Mouse (Mus musculus) hematopoietic stem cell, adult 5-6 weeks (primary cell): ENCODE data around the gene Wdr70. TPM values are rescaled to one million over a fixed set of nuclear protein-coding genes. Genes with fewer than 3 reads are reported as not detected.

Experiments used
- ATAC-seq, 2 experiments: fragments of 125-278 bp in 1 of 2; replicated peaks in 1 of 2; 2 replicates each; pipeline ENCODE4 v1.8.0; 2016 to 2017; ENCODE audit warnings: inconsistent platforms in 2 of 2, mild to moderate bottlenecking in 2 of 2, moderate number of reproducible peaks in 2 of 2, low read depth in 1 of 2, moderate TSS enrichment in 1 of 2; ENCODE audit not compliant: low FRiP score in 2 of 2, poor library complexity in 2 of 2, severe bottlenecking in 2 of 2, insufficient read depth in 1 of 2, low TSS enrichment in 1 of 2
- total RNA-seq: library from RNA; stranded (forward); fragments of 172-1452, 232-1000 nt; gene quantifications from 2 replicates; pipeline ENCODE4 v1.2.3, GENCODE M21; 2017

The Wdr70 gene
- total RNA-seq, 1 experiment from 2014 or later: 66.3 TPM

DNA sequence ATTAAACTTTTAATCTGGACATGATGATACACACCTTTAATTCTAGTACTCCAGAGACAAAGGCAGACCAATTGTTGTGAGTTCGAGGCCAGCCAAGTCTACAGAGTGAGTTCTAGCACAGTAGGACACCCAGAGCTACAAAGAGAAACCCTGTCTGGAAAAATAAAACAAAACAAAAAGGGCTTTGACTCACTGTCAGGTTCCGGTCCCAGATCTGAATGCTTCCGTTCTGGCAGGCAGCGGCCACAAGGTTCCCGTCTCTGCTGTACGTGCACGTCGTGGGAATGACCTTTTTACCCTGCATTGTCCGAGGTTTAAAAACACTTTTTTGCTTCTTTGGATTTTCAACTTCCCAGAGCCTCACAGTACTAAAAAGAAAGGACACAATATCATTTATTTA, 122.2 kb downstream of the Wdr70 start:
- no peak for ATAC-seq

DNA sequence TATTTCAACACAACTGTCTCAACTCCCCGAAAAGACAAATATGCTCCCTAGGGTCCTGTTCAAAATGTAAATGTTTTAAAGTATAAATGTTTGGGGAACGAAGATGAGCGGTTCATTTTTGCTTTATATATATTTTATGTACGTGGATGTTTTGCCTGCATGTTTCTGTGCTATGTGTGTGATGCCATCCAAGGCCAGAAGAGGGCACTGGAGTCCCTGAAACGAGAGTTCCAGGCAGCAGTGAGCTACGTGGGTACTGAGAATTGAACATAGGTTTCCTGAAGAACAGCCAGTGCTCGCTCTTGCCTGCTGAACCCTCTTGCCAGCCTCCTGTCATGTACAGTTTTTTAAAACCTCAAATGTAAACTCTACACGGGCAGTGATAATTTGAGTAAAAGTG, 124.6 kb downstream of the Wdr70 start:
- no peak for ATAC-seq

DNA sequence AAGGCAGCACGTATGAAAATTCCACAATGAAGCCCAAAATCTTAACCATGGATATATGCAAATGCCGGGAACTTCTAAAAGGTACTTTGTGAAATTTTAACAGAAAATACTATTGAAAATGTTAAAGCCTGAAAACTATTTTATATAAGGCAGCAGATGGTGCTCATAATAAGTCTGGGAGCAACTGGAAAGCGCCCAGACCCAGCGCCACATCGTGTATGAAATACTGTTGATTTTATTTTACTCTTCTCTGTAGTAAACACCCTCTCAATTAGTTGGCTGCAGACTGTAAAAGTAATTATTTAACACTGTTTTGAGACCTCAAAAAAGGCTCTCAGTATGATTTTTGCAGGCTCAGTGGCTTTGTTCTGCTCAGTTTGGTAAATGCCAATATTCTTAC, 126.5 kb downstream of the Wdr70 start:
- no peak for ATAC-seq

DNA sequence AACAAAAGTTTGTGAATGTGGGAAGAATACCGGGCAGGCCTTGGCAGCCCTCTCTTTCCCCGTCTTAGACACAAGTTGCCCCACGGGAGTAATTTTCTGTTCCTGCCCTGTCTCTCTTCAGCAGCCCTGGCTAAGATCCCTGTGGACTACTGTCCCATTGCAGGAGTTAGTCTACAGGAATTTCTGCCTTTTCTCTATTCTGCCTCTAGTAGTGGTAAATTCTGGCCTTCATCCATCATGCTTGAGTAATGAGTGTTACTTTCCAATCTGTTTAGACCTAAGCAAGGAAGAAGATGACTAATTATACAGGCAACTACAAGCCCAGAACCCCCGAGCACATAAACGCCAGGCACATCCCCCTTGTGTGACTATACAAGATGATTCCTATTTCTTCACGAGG, 136.2 kb downstream of the Wdr70 start:
- no peak for ATAC-seq

DNA sequence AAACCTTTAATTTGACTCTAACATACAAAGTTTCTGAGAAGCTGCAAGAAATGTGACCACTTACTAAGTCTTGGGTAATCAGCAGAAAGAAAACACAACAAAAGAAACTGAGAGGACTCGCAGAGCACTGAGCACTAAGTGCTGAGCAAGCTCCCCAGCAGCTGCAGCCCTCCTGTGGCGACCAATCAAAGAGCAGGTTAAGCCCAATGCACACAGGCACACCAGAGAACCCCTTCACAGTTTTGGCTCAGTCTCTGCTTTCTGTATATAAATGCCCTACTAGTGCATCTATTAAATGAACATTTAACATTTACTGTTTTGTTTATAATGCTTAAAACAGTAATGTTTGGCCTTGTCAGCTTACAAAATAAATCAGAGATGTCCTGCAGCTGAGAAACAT, 137.5 kb downstream of the Wdr70 start:
- no peak for ATAC-seq

DNA sequence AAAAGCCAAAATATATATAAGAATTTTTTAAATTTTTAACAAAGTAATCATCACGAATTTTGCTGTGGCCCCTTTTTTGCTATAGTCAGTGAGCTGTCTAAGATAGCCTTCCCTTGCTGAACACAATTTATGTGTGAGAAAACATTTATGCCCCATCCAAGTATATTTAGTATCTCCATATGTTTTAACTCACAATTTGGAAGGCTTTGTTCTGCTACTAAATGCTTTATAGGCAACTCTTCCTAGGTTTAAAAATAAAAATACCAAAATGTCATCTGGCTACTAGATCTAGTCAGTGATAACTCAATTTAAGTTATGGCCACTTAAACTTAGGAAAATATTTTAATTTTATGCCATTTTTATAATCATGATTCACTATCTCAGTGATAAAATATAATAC, 142.1 kb downstream of the Wdr70 start:
- no peak for ATAC-seq

DNA sequence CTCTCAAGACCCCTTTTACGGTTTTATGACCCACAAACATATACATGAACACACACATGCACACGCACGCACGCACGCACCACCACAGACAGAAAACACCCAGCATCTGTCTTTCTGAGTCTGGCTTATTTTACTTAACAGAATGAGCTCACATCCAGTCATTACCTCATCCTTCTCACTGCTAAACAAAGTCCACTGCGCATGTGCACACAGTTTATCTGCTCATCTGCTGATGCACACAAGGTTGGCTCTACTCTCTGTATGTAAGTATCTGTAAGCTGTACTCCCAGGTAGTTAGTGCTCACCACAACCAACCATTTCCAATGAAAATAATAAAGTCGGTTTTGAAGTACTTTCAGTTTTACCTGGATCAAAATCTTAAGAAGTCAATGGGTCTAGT, 148.4 kb downstream of the Wdr70 start:
- no peak for ATAC-seq

DNA sequence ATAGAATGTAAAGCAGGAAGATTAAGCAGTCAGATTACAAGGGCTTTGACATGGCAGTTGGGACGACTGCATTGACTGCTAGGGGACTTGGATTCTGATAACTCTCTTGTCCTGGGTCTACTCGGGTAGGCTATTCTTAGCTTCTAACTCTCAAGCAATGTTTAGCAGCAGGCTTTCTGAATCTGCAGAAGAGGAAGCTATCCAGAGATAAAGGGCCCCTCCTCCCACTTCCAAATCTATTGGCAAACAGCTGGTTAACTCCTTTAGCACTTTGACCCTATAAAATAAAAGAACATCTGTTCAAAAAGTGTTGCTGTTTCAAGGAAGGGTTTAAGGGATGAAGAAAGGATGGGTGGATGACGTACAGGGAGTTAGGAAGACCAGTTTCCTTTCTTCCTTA, 157.3 kb downstream of the Wdr70 start:
- ATAC-seq: no peak

DNA sequence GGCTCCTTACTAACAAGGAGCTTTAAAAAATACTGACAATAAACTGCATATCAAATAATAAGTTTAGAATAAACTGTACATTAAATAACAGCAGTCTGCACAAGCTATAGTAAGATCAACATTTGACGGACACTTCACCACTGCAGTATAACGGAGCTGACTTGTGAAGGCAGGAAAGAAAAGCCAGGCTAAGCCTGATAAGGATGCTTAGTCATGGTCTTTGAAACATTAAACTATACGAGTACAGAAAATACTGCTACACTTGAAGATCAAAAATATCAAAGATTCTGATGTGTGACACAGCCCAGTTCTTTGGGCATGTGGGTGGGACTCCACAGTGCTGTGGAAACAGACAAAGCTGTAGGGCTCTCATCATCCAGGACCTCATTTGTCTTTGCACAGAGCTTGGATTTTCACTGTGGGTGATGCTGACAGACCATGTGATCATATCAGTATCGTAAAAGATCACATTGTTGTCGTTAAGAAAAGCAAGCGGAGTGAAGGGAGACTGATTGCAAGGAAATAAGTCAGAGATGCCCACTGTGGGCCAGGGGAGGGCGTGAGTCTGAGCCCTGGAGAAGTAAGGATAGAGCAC, 163.3 kb downstream of the Wdr70 start:
- ATAC-seq: peak in 1 of 2 experiments; percentile 17; a peak in 1 of 4 replicates

DNA sequence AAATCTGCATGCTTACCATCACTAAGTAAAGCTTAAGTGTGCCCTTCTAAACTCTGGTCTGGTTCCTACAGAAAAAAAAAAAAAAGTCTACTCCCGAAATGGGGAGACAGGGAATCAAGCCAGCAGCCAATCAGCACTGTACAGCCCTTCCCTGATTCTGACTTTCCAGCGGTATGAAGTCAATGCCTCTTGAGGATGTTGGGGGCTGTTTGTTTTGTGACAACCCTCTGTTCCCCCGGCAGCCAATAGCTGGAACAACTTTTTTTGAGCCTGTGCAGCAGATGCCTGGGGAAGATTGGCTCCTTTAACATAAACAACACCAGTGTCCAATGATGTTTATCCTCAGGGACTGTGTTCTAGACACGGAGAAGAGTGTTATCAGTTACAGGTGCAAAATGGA, 164.4 kb downstream of the Wdr70 start:
- no peak for ATAC-seq

DNA sequence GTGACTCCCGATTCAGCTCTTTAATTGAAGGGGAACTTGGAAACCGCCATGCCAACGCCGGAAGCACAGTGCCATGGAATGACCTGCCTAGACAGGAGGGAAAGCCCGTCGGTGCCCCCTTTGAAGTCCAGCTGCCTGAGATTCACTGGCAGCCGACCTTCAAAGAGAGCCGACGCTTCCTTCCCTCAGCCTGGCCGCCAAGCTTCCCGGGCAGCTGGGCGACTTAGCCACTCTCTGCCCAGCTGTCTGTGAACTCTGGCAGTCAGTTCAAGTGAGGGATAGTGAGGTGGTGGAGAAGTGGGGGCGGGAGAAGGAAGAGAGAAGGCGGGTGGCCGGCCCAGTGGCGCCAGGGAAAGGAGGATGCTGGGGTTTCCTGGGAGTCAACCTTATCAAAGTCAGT, 164.9 kb downstream of the Wdr70 start:
- ATAC-seq: no peak

DNA sequence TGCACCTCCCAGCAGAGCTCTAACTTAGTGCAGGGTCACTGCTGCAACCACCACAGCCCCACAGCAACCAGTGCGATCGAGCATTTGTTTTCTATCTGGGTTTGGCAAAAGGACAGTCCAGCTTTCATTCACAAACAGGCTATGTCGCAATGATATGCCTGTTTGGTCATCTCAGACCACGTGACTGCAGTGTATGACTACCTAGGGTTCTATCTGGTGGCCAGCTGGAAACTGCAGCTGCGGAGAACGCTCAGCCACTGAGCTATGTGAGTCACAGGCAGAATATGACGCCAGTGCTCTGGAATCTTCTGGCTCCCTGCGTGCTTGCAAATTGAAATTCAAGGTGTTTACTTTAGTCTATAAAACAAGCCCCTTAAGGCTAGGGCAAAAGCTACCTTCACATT, 167.4 kb downstream of the Wdr70 start:
- no peak for ATAC-seq

DNA sequence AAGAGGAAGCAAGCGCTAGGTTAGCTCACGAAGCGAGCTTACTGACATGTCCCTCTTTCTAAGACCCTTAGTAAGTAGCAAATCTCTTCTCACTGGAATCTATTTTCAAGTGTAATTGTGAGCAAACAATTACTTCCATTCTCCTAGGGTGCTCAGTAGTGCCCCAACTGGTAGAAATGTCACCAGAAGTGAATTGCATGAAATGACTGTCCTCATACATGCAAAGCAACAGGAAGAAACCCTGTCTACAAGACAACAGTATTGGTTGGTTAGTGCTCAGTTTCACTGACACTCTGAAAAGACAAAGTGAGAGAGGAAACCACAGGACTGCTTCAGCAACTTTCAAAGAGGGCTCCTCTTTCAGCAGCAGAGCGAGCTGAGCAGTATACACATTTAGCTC, 173.6 kb downstream of the Wdr70 start:
- no peak for ATAC-seq

DNA sequence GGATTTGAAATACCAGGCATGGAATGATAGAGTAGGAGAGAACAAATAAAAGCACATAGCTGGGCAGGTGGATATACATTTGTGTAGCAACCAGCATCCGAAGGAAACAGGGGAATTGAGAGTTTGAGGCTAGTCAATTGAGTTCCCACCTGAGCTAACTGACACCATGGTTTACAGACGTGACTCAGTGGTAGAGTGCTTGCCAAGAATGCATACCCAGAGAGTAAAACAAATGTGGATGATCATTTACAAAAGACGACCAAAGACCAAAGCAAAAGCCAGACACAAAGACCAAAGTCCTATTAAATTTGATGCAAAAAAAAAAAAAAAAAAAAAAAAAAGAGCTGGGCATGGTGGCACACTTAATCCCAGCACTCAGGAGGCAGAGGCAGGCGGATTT, 175.7 kb downstream of the Wdr70 start:
- no peak for ATAC-seq

DNA sequence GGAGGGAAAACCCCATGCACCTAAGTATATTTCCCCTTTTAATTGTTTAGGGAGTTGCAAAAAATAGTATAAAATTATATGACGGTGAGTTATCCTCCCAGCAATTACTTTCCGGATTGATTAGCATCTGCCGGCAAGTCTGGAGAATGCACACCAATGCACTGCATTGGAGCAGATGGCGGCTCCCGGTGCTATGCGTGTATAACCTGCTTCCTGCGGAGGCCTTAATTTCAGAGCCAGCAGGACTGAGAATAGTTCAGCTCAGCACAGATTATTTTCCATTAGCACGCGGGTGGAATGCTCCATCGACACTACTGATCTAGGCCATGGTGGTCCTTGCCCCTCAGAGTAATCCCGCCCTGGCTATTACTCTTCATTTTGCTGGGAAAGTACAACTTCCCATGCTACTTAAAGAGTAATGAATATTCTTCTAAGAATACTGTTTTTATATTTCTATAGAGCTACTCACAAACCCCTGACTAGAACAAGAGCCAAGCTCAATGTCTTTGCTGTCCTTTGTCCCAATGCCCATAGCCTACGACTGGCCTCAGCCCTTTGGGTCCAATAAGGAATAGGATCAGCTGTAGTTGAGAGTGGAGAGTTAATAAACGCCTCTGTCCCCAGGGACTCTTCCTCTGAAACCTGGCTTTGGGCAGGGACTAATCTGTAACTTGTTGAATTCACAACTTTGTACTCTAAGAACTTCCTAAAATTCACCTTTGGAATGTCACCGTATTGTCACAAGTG, 176.5 kb downstream of the Wdr70 start:
- no peak for ATAC-seq

DNA sequence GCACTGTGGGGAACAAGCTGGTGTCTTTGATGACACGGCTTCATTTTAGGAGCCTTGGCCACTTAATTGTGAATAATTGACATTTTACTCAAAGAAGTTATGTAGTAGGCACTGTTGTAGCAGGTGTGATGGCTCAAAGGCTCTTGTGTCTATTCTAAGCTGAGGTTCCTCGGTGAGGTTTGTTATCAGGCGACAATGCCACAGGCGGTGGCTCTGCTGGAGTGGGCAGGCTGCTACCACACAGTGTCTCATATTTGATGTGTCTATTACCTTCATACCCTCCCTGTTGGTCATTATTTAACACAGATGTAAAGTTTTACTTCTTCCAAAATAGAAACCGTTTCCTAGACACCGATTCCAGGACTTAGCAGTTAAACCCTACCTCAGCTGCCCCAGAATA, 177.9 kb downstream of the Wdr70 start:
- no peak for ATAC-seq

DNA sequence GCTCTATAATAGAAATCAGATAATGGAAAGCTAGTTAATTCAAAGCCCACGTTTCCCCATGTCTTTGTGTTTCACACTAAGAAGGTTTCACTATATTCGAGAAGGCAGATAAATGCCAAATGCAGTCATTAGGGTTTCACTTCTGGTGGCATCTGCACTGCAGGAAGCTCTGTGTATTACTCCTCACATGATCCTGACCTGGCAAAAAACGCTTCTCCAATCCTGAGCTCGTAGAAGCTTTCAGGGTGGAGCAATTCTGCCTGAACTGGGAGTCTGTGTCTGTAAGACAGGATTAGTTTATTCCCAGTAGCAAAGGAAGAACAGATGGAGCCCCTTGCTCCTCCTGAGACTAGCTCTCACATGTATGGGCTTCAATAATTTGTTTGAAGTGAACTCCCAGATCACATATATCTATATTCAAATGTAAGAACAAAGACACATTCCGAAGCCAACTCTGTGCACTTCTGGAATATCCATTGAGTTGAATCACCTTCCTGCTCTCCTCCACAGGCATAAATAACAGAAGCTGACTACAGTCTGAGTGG, 192.4 kb downstream of the Wdr70 start:
- ATAC-seq: no peak

DNA sequence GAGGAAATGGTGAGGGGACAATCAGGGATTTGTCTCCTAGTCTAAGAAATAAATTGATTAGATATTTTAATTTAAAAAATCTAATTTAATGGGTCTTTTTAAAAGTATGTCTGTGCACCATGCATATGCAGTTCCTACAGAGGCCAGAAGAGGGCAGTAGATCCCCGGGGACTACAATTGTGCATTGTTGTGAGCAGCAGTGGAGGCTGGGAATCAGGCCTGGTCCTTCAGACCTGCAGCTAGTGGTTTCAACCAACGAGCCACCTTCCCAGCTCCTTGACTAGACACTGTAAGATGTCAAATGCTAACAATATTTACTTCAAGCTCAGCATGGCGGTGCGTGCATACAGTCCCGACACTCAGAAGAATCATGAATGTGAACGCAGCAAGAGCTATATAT, 199.7 kb downstream of the Wdr70 start:
- no peak for ATAC-seq
